Mouse (Mus musculus): Measurements from ENCODE around the gene Mus81.

Gene Mus81

DNA sequence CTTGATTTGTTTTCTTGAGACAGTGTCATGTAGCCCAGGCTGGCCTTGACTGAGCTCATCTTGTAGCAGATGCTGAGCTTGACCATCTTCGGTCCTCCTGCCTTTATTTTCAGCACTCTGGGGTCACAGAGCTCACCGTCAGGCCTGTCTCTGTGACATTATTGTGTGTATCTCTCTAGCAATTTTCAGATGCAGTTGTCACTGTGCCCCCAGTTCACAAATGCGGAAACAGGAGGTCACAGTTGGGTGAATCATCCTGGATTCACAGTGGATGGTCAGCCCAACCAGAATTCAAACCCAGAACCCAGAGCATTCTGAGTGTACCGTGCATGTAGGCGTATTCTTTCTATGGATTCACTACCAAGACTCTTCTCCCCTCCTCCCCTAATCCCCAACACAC lies 42.5 kb downstream of the Mus81 start:
- in situ Hi-C loops (cut with MboI), result no loop called here

DNA sequence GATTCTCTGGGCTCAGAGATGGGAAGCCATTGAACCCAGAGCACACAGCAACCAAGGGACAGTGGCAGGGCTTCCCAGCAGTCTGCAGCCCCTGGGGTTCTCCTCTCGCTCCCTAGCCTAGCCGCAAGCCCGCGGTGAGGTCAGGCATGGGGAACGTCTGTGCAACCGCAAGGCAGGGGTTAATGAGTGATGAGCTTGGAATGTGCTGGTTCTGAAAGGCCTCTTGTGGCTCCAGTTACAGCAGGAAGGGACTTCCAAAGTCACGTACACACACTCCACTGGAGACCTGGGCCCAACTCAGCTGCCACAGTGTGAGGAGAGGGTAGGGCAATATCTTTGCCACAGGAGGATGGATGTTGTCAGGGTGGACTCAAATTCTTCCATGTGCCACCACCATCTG lies 43.2 kb downstream of the Mus81 start:
- in situ Hi-C loops (cut with MboI), result no loop called here

DNA sequence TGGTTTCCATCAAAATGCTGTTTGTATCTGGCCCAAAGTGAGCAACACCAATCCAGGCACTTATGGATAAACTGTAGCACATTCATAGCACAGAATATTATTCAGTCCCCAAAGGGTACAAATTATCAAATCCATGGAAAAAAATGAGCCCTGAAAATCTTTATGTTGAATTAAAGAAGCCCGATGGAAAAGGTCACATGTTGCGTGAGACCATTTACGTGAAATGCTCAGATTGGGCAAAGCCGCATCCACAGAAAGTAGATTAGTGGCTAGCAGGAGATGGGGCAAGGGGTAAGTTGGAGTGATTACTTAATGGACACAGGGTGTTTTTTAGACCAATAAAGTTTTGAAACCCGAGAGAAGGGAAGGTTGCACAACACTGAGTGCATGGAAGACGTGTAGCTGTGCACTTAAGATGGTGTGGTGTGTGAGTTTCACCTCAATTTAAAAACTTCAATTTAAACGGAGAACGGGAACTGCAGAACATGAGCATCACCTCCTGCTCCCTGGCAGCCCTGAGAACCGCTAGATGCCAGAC lies 43.8 kb downstream of the Mus81 start:
- in situ Hi-C loops (cut with MboI), result no loop called here

DNA sequence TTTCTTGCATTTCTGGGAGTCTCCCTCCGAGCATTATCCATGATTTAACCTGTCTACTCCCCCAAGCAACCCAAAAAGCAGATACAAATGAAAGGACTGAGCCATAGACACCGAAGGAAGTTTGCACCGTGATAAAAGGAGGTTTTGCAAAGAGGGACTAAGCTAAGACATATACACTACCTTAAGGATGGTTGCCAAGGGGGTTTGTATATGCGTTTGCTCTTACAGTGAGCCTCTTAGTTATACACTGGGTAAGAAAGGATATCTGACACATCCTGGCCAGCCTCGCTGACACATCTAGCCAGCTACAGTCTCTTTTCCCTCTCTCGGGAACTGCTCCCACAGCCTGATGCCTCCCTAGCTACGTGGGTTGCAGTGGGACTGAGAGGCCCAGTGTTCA lies 54.3 kb downstream of the Mus81 start:
- in situ Hi-C loops (cut with MboI), result no loop called here

DNA sequence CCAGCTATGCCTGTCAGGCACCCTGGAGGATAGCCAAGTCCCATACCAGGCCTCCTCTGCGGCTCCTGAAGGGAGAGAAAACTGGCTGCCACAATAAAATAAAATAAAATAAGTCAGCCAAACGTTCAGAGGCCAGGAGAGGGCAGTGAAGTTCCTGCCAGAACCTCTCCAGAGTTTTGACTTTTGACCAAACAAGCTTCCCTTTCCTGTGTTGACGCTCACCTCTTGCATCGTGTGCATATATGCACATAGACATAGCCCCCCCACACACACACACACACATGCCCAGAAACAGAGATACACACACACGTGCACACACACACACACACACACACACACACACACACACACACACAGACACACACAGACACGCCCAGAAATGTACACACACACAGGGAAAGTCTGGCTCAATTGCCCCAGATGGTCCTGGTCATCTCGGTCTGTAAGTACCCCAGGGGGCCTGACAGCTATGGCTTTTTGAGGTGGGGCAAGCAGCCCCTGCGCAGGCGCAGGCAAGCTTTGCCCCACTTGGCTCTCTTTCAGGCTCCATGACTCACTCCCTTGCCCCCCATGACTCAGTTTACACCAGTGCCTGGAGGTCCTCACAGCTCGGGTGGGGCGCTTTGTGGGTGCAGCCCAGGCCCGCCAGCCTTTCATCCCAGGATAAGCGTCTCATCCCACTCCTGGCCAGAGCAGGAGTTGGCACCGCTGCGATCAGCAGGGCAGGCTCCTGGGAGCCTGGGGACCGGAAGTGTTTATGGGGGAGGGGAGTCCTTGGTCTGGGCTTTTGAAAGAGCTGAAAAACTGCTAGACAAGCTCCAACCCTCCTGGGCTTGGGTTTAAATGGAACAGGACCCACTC lies 55.0 kb downstream of the Mus81 start:
- in situ Hi-C loops (cut with MboI), result no loop called here

Measured in mature B cell (primary cell).